In the genomic region with DNA sequence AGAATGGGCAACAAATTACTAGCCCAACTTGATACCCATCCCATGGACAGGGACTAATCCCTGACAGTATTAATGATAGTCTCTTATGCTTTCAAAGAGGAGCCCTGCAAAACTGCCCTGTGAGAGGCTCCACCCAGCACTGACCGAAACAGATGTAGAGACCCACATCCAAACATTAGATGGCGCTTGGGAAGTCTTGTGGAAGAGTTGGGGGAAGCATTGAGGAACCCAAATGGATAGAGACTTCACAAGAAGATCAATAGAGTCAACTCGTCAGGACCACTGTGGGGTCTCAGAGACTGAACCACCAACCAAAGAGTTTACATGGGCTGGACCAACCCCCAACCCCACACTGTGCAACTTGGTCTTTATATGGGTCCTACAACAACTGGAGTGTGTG, we compare ENCODE assay signal across 28 mouse cellular contexts.
"Had no signal": no experiment of that assay in that cellular context is flagged by ENCODE, and none has a peak within 500 bp of the region (broad histone marks: within the 10 kb centered on the region; RNA-seq: fewer than 3 reads in every experiment).

No protein-coding gene starts in this region.

- H3K4me1 ChIP-seq: limb, embryonic 10.5 days; limb, embryonic 12.5 days; limb, embryonic 13.5 days; limb, embryonic 15.5 days; liver, embryonic 12.5 days; liver, embryonic 13.5 days; liver, embryonic 15.5 days; lung, embryonic 15.5 days; megakaryocyte, embryonic 14.5 days; midbrain, embryonic 10.5 days; midbrain, embryonic 12.5 days; midbrain, embryonic 13.5 days; midbrain, embryonic 15.5 days; neural tube, embryonic 12.5 days had no signal

- H3K36me3 ChIP-seq: limb, embryonic 10.5 days; limb, embryonic 12.5 days; limb, embryonic 13.5 days; limb, embryonic 15.5 days; liver, embryonic 12.5 days; liver, embryonic 13.5 days; liver, embryonic 15.5 days; lung, embryonic 15.5 days; midbrain, embryonic 10.5 days; midbrain, embryonic 12.5 days; midbrain, embryonic 13.5 days; midbrain, embryonic 15.5 days; neural tube, embryonic 12.5 days had no signal

- H3K27me3 ChIP-seq: limb, embryonic 12.5 days; limb, embryonic 13.5 days; limb, embryonic 15.5 days; liver, embryonic 12.5 days; liver, embryonic 13.5 days; liver, embryonic 15.5 days; lung, embryonic 15.5 days; megakaryocyte, embryonic 14.5 days; midbrain, embryonic 12.5 days; midbrain, embryonic 13.5 days; midbrain, embryonic 15.5 days; neural tube, embryonic 12.5 days had no signal

- H3K9me3 ChIP-seq: limb, embryonic 10.5 days; limb, embryonic 12.5 days; limb, embryonic 13.5 days; limb, embryonic 15.5 days; liver, embryonic 15.5 days; lung, embryonic 15.5 days; midbrain, embryonic 10.5 days; midbrain, embryonic 12.5 days; midbrain, embryonic 15.5 days had no signal

- DNase-seq: left cerebral cortex, postnatal 4 days; liver; liver, embryonic 13.5 days; liver, postnatal 0 days; lung, adult 18-20 months; lung, adult 2 months; lung, embryonic 14.5 days; lung, postnatal 10 days; lung, postnatal 14 days; lung, postnatal 36 days; lung, postnatal 4 days; midbrain, embryonic 14.5 days had no signal

- H3K27ac ChIP-seq: limb, embryonic 10.5 days; limb, embryonic 12.5 days; limb, embryonic 13.5 days; limb, embryonic 15.5 days; liver, embryonic 12.5 days; liver, embryonic 13.5 days; liver, embryonic 14.5 days; liver, embryonic 15.5 days; lung, embryonic 15.5 days; macrophage; midbrain, embryonic 10.5 days; midbrain, embryonic 12.5 days; midbrain, embryonic 13.5 days; midbrain, embryonic 15.5 days; neural tube, embryonic 12.5 days had no signal

- H3K4me3 ChIP-seq: limb, embryonic 10.5 days; limb, embryonic 12.5 days; limb, embryonic 13.5 days; limb, embryonic 15.5 days; liver, embryonic 12.5 days; liver, embryonic 13.5 days; liver, embryonic 15.5 days; lung, embryonic 15.5 days; megakaryocyte, embryonic 14.5 days; midbrain, embryonic 10.5 days; midbrain, embryonic 12.5 days; midbrain, embryonic 13.5 days; midbrain, embryonic 15.5 days; myocyte; neural tube, embryonic 12.5 days had no signal
